9 mouse cellular contexts compared by ENCODE assay signal in the genomic region with DNA sequence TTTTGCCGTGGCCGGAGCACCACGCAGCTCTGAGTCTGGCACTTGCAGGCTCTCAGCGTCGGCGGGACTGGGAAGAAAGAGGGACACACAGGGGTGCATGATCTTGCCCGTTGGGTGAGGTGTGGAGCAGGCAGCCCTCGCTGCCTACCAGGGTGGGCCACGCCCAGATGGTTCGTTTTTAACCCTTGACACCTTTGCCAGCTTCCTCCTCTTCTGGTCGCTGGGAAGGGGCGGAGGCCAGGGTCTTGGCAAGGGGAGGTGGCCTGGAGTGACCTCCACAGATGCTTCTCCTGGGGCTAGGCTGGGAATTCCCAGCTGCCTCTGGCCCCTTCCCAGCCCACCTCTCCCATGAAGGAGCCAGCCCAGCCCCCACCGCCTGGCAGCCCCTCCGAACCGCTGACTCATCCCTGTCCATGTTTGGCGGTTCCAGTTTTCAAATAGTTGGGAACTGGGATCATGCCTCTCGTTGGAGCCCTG. TPM values are rescaled to one million over a fixed set of nuclear protein-coding genes. Genes with fewer than 3 reads are reported as not detected.
DNase-seq lines count a peak whose midpoint lies in the region; ATAC-seq and TF ChIP-seq lines count a peak whose summit lies in the region.
"Had no signal": no experiment of that assay in that cellular context is flagged by ENCODE, and none has a peak within 500 bp of the region (broad histone marks: within the 10 kb centered on the region; RNA-seq: fewer than 3 reads in every experiment).

No protein-coding gene starts in this region.

- no peaks in the 10 kb centered on the region for H3K27me3 ChIP-seq in intestine, postnatal 0 days (replicated peaks; ENCODE audit: control insufficient read depth, insufficient read depth, low read length)
- 0 out of 2 replicates have a peak, but pooled peaks cover 6% of the 10 kb centered on the region for H3K27me3 ChIP-seq in neural tube, embryonic 12.5 days (replicated peaks)
- H3K27me3 ChIP-seq in cerebellum, adult 2 months (ENCODE audit: control insufficient read depth, insufficient read depth, low read length), result no peaks in the 10 kb centered on the region

- no peaks in the 10 kb centered on the region for H3K9me3 ChIP-seq in intestine, postnatal 0 days (ENCODE audit: control insufficient read depth)
- no peaks in the 10 kb centered on the region for H3K9me3 ChIP-seq in neural tube, embryonic 12.5 days

- no peak for TF ChIP-seq CTCF in intestine, postnatal 0 days (IDR thresholded peaks at IDR 0.05; ENCODE audit: low read depth)
- no peak for TF ChIP-seq CTCF in cerebellum, adult 2 months (IDR thresholded peaks at IDR 0.05; ENCODE audit: borderline replicate concordance, insufficient read depth, low read depth, low read length)

- H3K36me3 ChIP-seq in intestine, postnatal 0 days (ENCODE audit: control insufficient read depth, insufficient read depth), result no peaks in the 10 kb centered on the region
- no peaks in the 10 kb centered on the region for H3K36me3 ChIP-seq in neural tube, embryonic 12.5 days

- no peak for TF ChIP-seq POLR2A in cerebellum, adult 2 months (IDR thresholded peaks at IDR 0.05; ENCODE audit: borderline replicate concordance, insufficient read depth, low read length)

- peak overlapping the region; percentile 54 for H3K4me2 ChIP-seq in intestine, postnatal 0 days (replicated peaks; ENCODE audit: low read depth)
- peak overlapping the region; percentile 48 for H3K4me2 ChIP-seq in neural tube, embryonic 12.5 days (replicated peaks)

- peak overlapping the region; percentile 2; the same call in 1 of the 2 replicates for H3K4me3 ChIP-seq in intestine, postnatal 0 days (ENCODE audit: low read depth, low read length)
- no peak overlapping the region for H3K4me3 ChIP-seq in neural tube, embryonic 12.5 days
- no peak overlapping the region for H3K4me3 ChIP-seq in cerebellum, adult 2 months (replicated peaks; ENCODE audit: insufficient read depth, low read depth, low read length)

- WGBS in intestine, postnatal 0 days, result 6% methylated on average over 17 of the region's 17 CpGs
- 23% methylated on average over 17 of the region's 17 CpGs for WGBS in neural tube, embryonic 12.5 days
- 16% methylated on average over 17 of the region's 17 CpGs for WGBS in cerebellum, adult 2 months

- peaks cover 34% of the 10 kb centered on the region for H3K4me1 ChIP-seq in intestine, postnatal 0 days (replicated peaks; ENCODE audit: control insufficient read depth, insufficient read depth, low read length)
- peaks cover 42% of the 10 kb centered on the region for H3K4me1 ChIP-seq in neural tube, embryonic 12.5 days
- no peaks in the 10 kb centered on the region for H3K4me1 ChIP-seq in cerebellum, adult 2 months (ENCODE audit: control insufficient read depth, insufficient read depth, low read length)

- H3K9ac ChIP-seq in intestine, postnatal 0 days (ENCODE audit: low read depth, low read length), result no peak overlapping the region
- peak overlapping the region; percentile 9; the same call in 1 of the 2 replicates for H3K9ac ChIP-seq in neural tube, embryonic 12.5 days

- H3K27ac ChIP-seq in intestine, postnatal 0 days (ENCODE audit: low read depth, low read length), result peak overlapping the region; percentile 9
- no peak overlapping the region for H3K27ac ChIP-seq in neural tube, embryonic 12.5 days
- H3K27ac ChIP-seq in cerebellum, adult 2 months (ENCODE audit: insufficient read depth, low read length), result no peak overlapping the region

- no peak for ATAC-seq in cerebellum, adult (ENCODE audit: insufficient number of reproducible peaks, low FRiP score, low TSS enrichment)
- peak; percentile 20; the same call in 1 of the 2 replicates for ATAC-seq in intestine, postnatal 0 days
- no peak for ATAC-seq in neural tube, embryonic 12.5 days (ENCODE audit: low FRiP score, low read depth)

- DNase-seq in cerebellum, postnatal 10 days, result peak; percentile 62 to 72
- DNase-seq in adrenal gland, adult 18-20 months (ENCODE audit: low spot score in 2 of 2), result peak; percentile 53 to 64
- peak; percentile 85 to 87 for DNase-seq in heart, adult 18-20 months
- DNase-seq in cerebellum, adult 2 months, result no peak
- no peak for DNase-seq in cerebellum, postnatal 36 days

RNA-seq across cellular contexts. Expression of gene Hspg2, which starts 8.2 kb away (rescaled TPM):
- total RNA-seq in adrenal gland, adult 18-20 months (2021), result 100 to 1,000 TPM in 1 of 2 experiments, 10 to 100 TPM in 1; 79.7 to 122 TPM
- total RNA-seq in heart, adult 18-20 months (2021), result 100 to 1,000 TPM; 153 to 170 TPM
- polyA plus RNA-seq in intestine, postnatal 0 days (2015; fragmentation: Nextera tagmentation; extraction: Ambion mirVana), result 16.3 and 16.4 TPM in 2 replicates
- 11.3 and 12.4 TPM in 2 replicates for polyA plus RNA-seq in neural tube, embryonic 12.5 days (2016; fragmentation: Nextera tagmentation; extraction: Ambion mirVana)
- 2.8 and 3.1 TPM in 2 replicates for polyA plus RNA-seq in cerebellum, adult 2 months (2012; rRNA removed)

RNA-seq across cellular contexts. Expression of gene 1700013G24Rik, which starts 23.7 kb away (rescaled TPM):
- total RNA-seq in adrenal gland, adult 18-20 months (2021), result not detected
- total RNA-seq in heart, adult 18-20 months (2021), result not detected
- not detected in 2 replicates for polyA plus RNA-seq in intestine, postnatal 0 days (2015; fragmentation: Nextera tagmentation; extraction: Ambion mirVana)
- polyA plus RNA-seq in neural tube, embryonic 12.5 days (2016; fragmentation: Nextera tagmentation; extraction: Ambion mirVana), result not detected in 2 replicates
- not detected in 2 replicates for polyA plus RNA-seq in cerebellum, adult 2 months (2012; rRNA removed)
- total RNA-seq: common myeloid progenitor, adult 5-6 weeks had no signal

RNA-seq across cellular contexts. Expression of gene Cela3b, which starts 46.5 kb away (rescaled TPM):
- total RNA-seq in adrenal gland, adult 18-20 months (2021), result not detected
- not detected for total RNA-seq in heart, adult 18-20 months (2021)
- 9.1 and 13.6 TPM in 2 replicates for polyA plus RNA-seq in intestine, postnatal 0 days (2015; fragmentation: Nextera tagmentation; extraction: Ambion mirVana)
- not detected in 2 replicates for polyA plus RNA-seq in neural tube, embryonic 12.5 days (2016; fragmentation: Nextera tagmentation; extraction: Ambion mirVana)
- not detected in 2 replicates for polyA plus RNA-seq in cerebellum, adult 2 months (2012; rRNA removed)
- total RNA-seq: common myeloid progenitor, adult 5-6 weeks had no signal

Comparison
In these comparisons a context has a peak if more than half of its experiments do, and no peak if none do; other contexts are left out.
1. DNase-seq: peak in cerebellum, postnatal 10 days (2 of 2), adrenal gland, adult 18-20 months (2 of 2) and heart, adult 18-20 months (2 of 2); none in cerebellum, adult 2 months (0 of 2) and cerebellum, postnatal 36 days (0 of 2).